Mouse (Mus musculus) heart, postnatal 0 days (tissue): ENCODE measurements around the gene H2-M5. TPM values are rescaled to one million over a fixed set of nuclear protein-coding genes. Genes with fewer than 3 reads are reported as not detected.

Experiments used
- ATAC-seq: fragments of 200-750 bp; cut with Nextera tagmentation; 2 replicates; pipeline ENCODE4 v1.8.0; 2017; ENCODE audit warnings: low read depth, moderate number of reproducible peaks, moderate library complexity; ENCODE audit not compliant: insufficient read depth
- DNase-seq: peaks from one replicate; pipeline ENCODE4 v3.0.0-alpha.2; 2016; ENCODE audit warnings: low spot score
- H3K27ac ChIP-seq: fragments of 300-500 bp; sonication (generic); 2 replicates; pipeline ENCODE4 v1.5.1; 2014; ENCODE audit warnings: low read depth, mild to moderate bottlenecking
- H3K27me3 ChIP-seq: fragments of 300-500 bp; sonication (generic); 2 replicates; pipeline ENCODE4 v1.6.1; 2014; ENCODE audit warnings: low read length, mixed read lengths; ENCODE audit not compliant: control insufficient read depth, insufficient read depth
- H3K36me3 ChIP-seq: fragments of 300-500 bp; sonication (generic); replicated peaks from 2 replicates; pipeline ENCODE4 v1.6.1; 2014; ENCODE audit warnings: low read length, mixed read lengths; ENCODE audit not compliant: control insufficient read depth, insufficient read depth
- H3K4me1 ChIP-seq: fragments of 300-500 bp; sonication (generic); 2 replicates; pipeline ENCODE4 v1.6.1; 2014; ENCODE audit warnings: antibody characterized with exemption; ENCODE audit not compliant: control insufficient read depth, insufficient read depth
- H3K4me2 ChIP-seq: fragments of 300-500 bp; sonication (generic); 2 replicates; pipeline ENCODE4 v1.6.1; 2014; ENCODE audit warnings: low read depth, mild to moderate bottlenecking, low read length, moderate library complexity
- H3K4me3 ChIP-seq: fragments of 300-500 bp; sonication (generic); 2 replicates; pipeline ENCODE4 v1.5.1; 2014; ENCODE audit warnings: low read depth, low read length
- H3K9ac ChIP-seq: fragments of 300-500 bp; sonication (generic); replicated peaks from 2 replicates; pipeline ENCODE4 v1.6.1; 2014; ENCODE audit warnings: low read depth, low read length, mixed read lengths
- H3K9me3 ChIP-seq: fragments of 300-500 bp; sonication (generic); replicated peaks from 2 replicates; pipeline ENCODE4 v1.6.1; 2016; ENCODE audit warnings: low read length; ENCODE audit not compliant: control insufficient read depth
- CTCF ChIP-seq: IDR thresholded peaks from 2 replicates; pipeline ENCODE4 v1.5.1; 2016; ENCODE audit warnings: antibody characterized with exemption, control low read depth, low read depth
- EP300 ChIP-seq: IDR thresholded peaks from 2 replicates; pipeline ENCODE4 v1.6.1; 2016; ENCODE audit warnings: antibody characterized with exemption, low read depth
- WGBS: fragments of 180-500 bp; shearing (Covaris S2); extraction: QIAGEN DNeasy Blood & Tissue Kit; methylation state at CpG from one replicate; pipeline ENCODE4 v1.1.7; 2014; 5-methylcytosine and 5-hydroxymethylcytosine counted together
- polyA plus RNA-seq: library from polyadenylated mRNA; unstranded; fragments of >200 nt; fragmentation: Nextera tagmentation; extraction: Ambion mirVana; gene quantifications from 2 replicates; pipeline ENCODE4 v1.2.1, GENCODE M21; 2015
- total RNA-seq: library from RNA; depleted of rRNA; stranded (reverse); fragments of >200 nt; gene quantifications from 2 replicates; pipeline ENCODE4 v1.2.3, GENCODE M21; 2014; ENCODE audit warnings: low replicate concordance

H2-M5 gene
- total and polyA plus RNA-seq, 2 experiments from 2014 or later, result not detected

- peak overlapping the region; percentile 88 for H3K4me2 ChIP-seq
- 2% methylated on average over 59 of the region's 62 CpGs for WGBS
- H3K9ac ChIP-seq, result peak overlapping the region; percentile 41; the same call in 1 of the 2 replicates
- ATAC-seq (peak; percentile 6; the same call in 1 of the 2 replicates), DNase-seq (no peak)
- H3K9me3 ChIP-seq, result no peaks in the 10 kb centered on the region
- H3K36me3 ChIP-seq, result peaks cover 13% of the 10 kb centered on the region; the same call in 1 of the 2 replicates
- TF ChIP-seq CTCF (no peak), EP300 (no peak)
- peak overlapping the region; percentile 51 for H3K4me3 ChIP-seq
- peaks cover 45% of the 10 kb centered on the region for H3K27me3 ChIP-seq
- H3K4me1 ChIP-seq, result peaks cover 23% of the 10 kb centered on the region
- H3K27ac ChIP-seq, result no peak overlapping the region
Observed at GRCm38 (mm10) chr17:36947051-36947819, 42.1 kb downstream of the H2-M5 start.

GRCm38 (mm10) chr17:36944121-36944775 lies 45.1 kb downstream of the H2-M5 start:
- no peak overlapping the region for H3K9ac ChIP-seq
- H3K27ac ChIP-seq, result no peak overlapping the region
- no peak overlapping the region for H3K4me2 ChIP-seq
- no peak for TF ChIP-seq CTCF
- no peak for TF ChIP-seq EP300
- H3K27me3 ChIP-seq, result peaks cover 67% of the 10 kb centered on the region
- no peak for ATAC-seq
- H3K4me1 ChIP-seq, result peaks cover 21% of the 10 kb centered on the region
- 23% methylated on average over 9 of the region's 9 CpGs for WGBS
- H3K36me3 ChIP-seq, result peaks cover 10% of the 10 kb centered on the region; the same call in 1 of the 2 replicates
- no peak for DNase-seq
- H3K9me3 ChIP-seq, result no peaks in the 10 kb centered on the region
- H3K4me3 ChIP-seq, result no peak overlapping the region

GRCm38 (mm10) chr17:36943691-36944090 lies 45.6 kb downstream of the H2-M5 start:
- peaks cover 21% of the 10 kb centered on the region for H3K4me1 ChIP-seq
- H3K4me2 ChIP-seq, result peak overlapping the region; percentile 56
- TF ChIP-seq CTCF, result no peak
- TF ChIP-seq EP300, result no peak
- H3K27ac ChIP-seq, result no peak overlapping the region
- DNase-seq, result no peak
- no peak for ATAC-seq
- H3K9ac ChIP-seq, result no peak overlapping the region
- H3K9me3 ChIP-seq, result no peaks in the 10 kb centered on the region
- no peak overlapping the region for H3K4me3 ChIP-seq
- WGBS, result 20% methylated on average over 5 of the region's 5 CpGs
- peaks cover 4% of the 10 kb centered on the region; the same call in 1 of the 2 replicates for H3K36me3 ChIP-seq
- peaks cover 67% of the 10 kb centered on the region for H3K27me3 ChIP-seq

- ATAC-seq (peak; percentile 3; the same call in 1 of the 2 replicates), DNase-seq (no peak)
- TF ChIP-seq EP300 (no peak), CTCF (no peak)
- peaks cover 21% of the 10 kb centered on the region for H3K4me1 ChIP-seq
- H3K27ac ChIP-seq, result no peak within 1 kb of the TSS
- peak within 1 kb of the TSS; percentile 39 for H3K4me3 ChIP-seq
- H3K27me3 ChIP-seq, result peaks cover 67% of the 10 kb centered on the region
- 2% methylated on average over 55 of the region's 59 CpGs for WGBS
- no peaks in the 10 kb centered on the region for H3K9me3 ChIP-seq
- no peaks in the 10 kb centered on the region for H3K36me3 ChIP-seq
- H3K4me2 ChIP-seq, result peak within 1 kb of the TSS; percentile 56
- no peak within 1 kb of the TSS for H3K9ac ChIP-seq
Observed at GRCm38 (mm10) chr17:36942791-36943471, 46.4 kb downstream of the H2-M5 start, which contains the start of gene Rnf39. TSS of gene Rnf39 (plus strand) at chr17:36942918.

- peak; percentile 56 for ATAC-seq
- Histone ChIP-seq H3K4me1 (peaks cover 19% of the 10 kb centered on the region), H3K4me2 (peak overlapping the region; percentile 56), H3K27me3 (peaks cover 67% of the 10 kb centered on the region), H3K4me3 (peak overlapping the region; percentile 39), H3K27ac (no peak overlapping the region), H3K36me3 (no peaks in the 10 kb centered on the region), H3K9ac (no peak overlapping the region), H3K9me3 (no peaks in the 10 kb centered on the region)
- TF ChIP-seq EP300 (no peak), CTCF (no peak)
- 23% methylated on average over 10 of the region's 10 CpGs for WGBS
- no peak for DNase-seq
Observed at GRCm38 (mm10) chr17:36942391-36942790, 46.9 kb downstream of the H2-M5 start.
